Mouse (Mus musculus): Measurements from ENCODE around the gene Mia3. TPM values are rescaled to one million over a fixed set of nuclear protein-coding genes. Genes with fewer than 3 reads are reported as not detected.
"Not testable (repeated sequence)": the region's sequence is repeated elsewhere in the genome, so short reads cannot be mapped to it uniquely, and the experiment has no call there.

The Mia3 gene
- 107 and 110 TPM in 2 replicates for polyA plus RNA-seq (2014; fragmentation: Nextera tagmentation; extraction: Ambion mirVana)

- peak; percentile 99 for ATAC-seq (ENCODE audit: insufficient read depth, low FRiP score, low TSS enrichment)
- 0 out of 2 replicates have a peak, but pooled peaks cover 3% of the 10 kb centered on the region for H3K4me1 ChIP-seq (ENCODE audit: control insufficient read depth, insufficient read depth, low read length)
- DNase-seq (ENCODE audit: low spot score): peak; percentile 91
- H3K4me2 ChIP-seq (ENCODE audit: low read depth): peak within 1 kb of the TSS; percentile 67
- peak within 1 kb of the TSS; percentile 88 for H3K9ac ChIP-seq (ENCODE audit: low read length)
- WGBS: under 1% methylated on average over 44 of the region's 51 CpGs
- no peaks in the 10 kb centered on the region for H3K27me3 ChIP-seq (ENCODE audit: control insufficient read depth, insufficient read depth, low read length)
- 0 out of 2 replicates have a peak, but pooled peaks cover 1% of the 10 kb centered on the region for H3K36me3 ChIP-seq (ENCODE audit: control insufficient read depth, insufficient read depth, low read length)
- H3K4me3 ChIP-seq (ENCODE audit: low read depth, low read length): peak within 1 kb of the TSS; percentile 58
- no peaks in the 10 kb centered on the region for H3K9me3 ChIP-seq (ENCODE audit: control insufficient read depth, low read length)
- peak within 1 kb of the TSS; percentile 49; the same call in 1 of the 2 replicates for H3K27ac ChIP-seq (ENCODE audit: low read depth, low read length)
These were observed at the start of gene Mia3 for GRCm38 (mm10) chr1:183369427-183370014. Gene Mia3 (minus strand): TSS chr1:183369553.

DNA sequence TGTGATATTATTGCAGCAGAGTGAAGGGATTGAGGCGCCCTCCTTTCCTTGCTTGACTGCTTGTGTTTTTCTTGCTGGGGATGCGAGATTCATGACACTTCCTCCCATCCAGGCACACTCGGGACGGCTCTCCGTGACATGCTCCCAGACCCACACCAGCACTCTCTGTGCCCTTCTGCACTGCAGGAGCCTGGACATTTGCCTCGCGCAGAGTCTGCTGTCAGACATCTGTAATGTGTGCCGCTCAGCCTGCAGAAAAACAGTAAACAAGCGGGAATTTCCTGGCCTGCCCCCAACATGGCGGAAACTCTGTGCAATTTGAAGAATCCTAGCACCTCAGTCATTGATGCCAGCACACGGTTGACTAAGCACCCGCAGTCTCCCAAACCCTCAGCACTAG lies 48.5 kb upstream of the Mia3 start, which contains the start of gene Hhipl2:
Gene Hhipl2 (plus strand): TSS at position 343 of the 400 bp plus-strand sequence.
- Histone ChIP-seq H3K4me2 (ENCODE audit: low read depth) (no peak within 1 kb of the TSS), H3K9me3 (ENCODE audit: control insufficient read depth, low read length) (no peaks in the 10 kb centered on the region), H3K4me1 (ENCODE audit: control insufficient read depth, insufficient read depth, low read length) (no peaks in the 10 kb centered on the region), H3K4me3 (ENCODE audit: low read depth, low read length) (no peak within 1 kb of the TSS), H3K36me3 (ENCODE audit: control insufficient read depth, insufficient read depth, low read length) (no peaks in the 10 kb centered on the region), H3K27me3 (ENCODE audit: control insufficient read depth, insufficient read depth, low read length) (no peaks in the 10 kb centered on the region), H3K9ac (ENCODE audit: low read length) (no peak within 1 kb of the TSS), H3K27ac (ENCODE audit: low read depth, low read length) (no peak within 1 kb of the TSS)
- no peak for DNase-seq (ENCODE audit: low spot score)
- WGBS: 81% methylated on average over 12 of the region's 12 CpGs
- no peak for ATAC-seq (ENCODE audit: insufficient read depth, low FRiP score, low TSS enrichment)

GRCm38 (mm10) chr1:183414081-183414727 lies 44.9 kb upstream of the Mia3 start:
- H3K9me3 ChIP-seq (ENCODE audit: control insufficient read depth, low read length): no peaks in the 10 kb centered on the region
- no peak overlapping the region for H3K9ac ChIP-seq (ENCODE audit: low read length)
- DNase-seq (ENCODE audit: low spot score) (no peak), ATAC-seq (ENCODE audit: insufficient read depth, low FRiP score, low TSS enrichment) (no peak)
- no peak overlapping the region for H3K4me2 ChIP-seq (ENCODE audit: low read depth)
- H3K27ac ChIP-seq (ENCODE audit: low read depth, low read length): no peak overlapping the region
- no peak overlapping the region for H3K4me3 ChIP-seq (ENCODE audit: low read depth, low read length)
- H3K36me3 ChIP-seq (ENCODE audit: control insufficient read depth, insufficient read depth, low read length): peaks cover 4% of the 10 kb centered on the region; the same call in 1 of the 2 replicates
- H3K27me3 ChIP-seq (ENCODE audit: control insufficient read depth, insufficient read depth, low read length): no peaks in the 10 kb centered on the region
- 96% methylated on average over 15 of the region's 15 CpGs for WGBS
- H3K4me1 ChIP-seq (ENCODE audit: control insufficient read depth, insufficient read depth, low read length): no peaks in the 10 kb centered on the region

DNA sequence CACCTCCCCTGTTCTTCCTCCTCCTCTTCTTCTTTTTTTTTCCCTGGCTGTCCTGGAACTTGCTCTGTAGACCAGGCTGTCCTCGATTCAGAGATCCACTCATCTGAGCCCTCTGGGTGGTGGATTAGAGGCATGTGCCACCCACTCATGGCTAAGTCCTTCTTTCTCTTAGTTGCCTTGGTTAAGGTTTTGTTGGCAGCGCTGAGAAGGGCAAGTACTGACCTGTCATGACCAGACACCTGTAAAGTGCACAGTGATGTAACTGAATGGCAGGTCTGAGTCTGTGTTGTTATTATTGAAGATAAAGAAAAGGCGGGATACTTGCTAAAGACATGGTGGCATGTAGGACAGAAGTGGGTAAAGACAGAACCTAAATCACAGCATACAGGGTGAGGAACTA lies 34.0 kb upstream of the Mia3 start:
- no peak overlapping the region for H3K27ac ChIP-seq (ENCODE audit: low read depth, low read length)
- DNase-seq (ENCODE audit: low spot score): no peak
- WGBS: 94% methylated on average over 3 of the region's 3 CpGs
- no peaks in the 10 kb centered on the region for H3K4me1 ChIP-seq (ENCODE audit: control insufficient read depth, insufficient read depth, low read length)
- ATAC-seq (ENCODE audit: insufficient read depth, low FRiP score, low TSS enrichment): no peak
- H3K9me3 ChIP-seq (ENCODE audit: control insufficient read depth, low read length): no peaks in the 10 kb centered on the region
- H3K27me3 ChIP-seq (ENCODE audit: control insufficient read depth, insufficient read depth, low read length): no peaks in the 10 kb centered on the region
- no peak overlapping the region for H3K9ac ChIP-seq (ENCODE audit: low read length)
- no peak overlapping the region for H3K4me2 ChIP-seq (ENCODE audit: low read depth)
- H3K36me3 ChIP-seq (ENCODE audit: control insufficient read depth, insufficient read depth, low read length): peaks cover 16% of the 10 kb centered on the region
- H3K4me3 ChIP-seq (ENCODE audit: low read depth, low read length): no peak overlapping the region

GRCm38 (mm10) chr1:183388426-183389406 lies 19.4 kb upstream of the Mia3 start, which contains the start of gene Taf1a:
Gene Taf1a (plus strand): TSS chr1:183388981.
- peak within 1 kb of the TSS; percentile 52 for H3K4me3 ChIP-seq (ENCODE audit: low read depth, low read length)
- H3K9me3 ChIP-seq (ENCODE audit: control insufficient read depth, low read length): no peaks in the 10 kb centered on the region
- H3K27me3 ChIP-seq (ENCODE audit: control insufficient read depth, insufficient read depth, low read length): no peaks in the 10 kb centered on the region
- H3K9ac ChIP-seq (ENCODE audit: low read length): peak within 1 kb of the TSS; percentile 9; the same call in 1 of the 2 replicates
- no peaks in the 10 kb centered on the region for H3K36me3 ChIP-seq (ENCODE audit: control insufficient read depth, insufficient read depth, low read length)
- peak; percentile 100 for ATAC-seq (ENCODE audit: insufficient read depth, low FRiP score, low TSS enrichment)
- WGBS: 6% methylated on average over 44 of the region's 44 CpGs
- H3K4me1 ChIP-seq (ENCODE audit: control insufficient read depth, insufficient read depth, low read length): peaks cover 4% of the 10 kb centered on the region; the same call in 1 of the 2 replicates
- no peak within 1 kb of the TSS for H3K27ac ChIP-seq (ENCODE audit: low read depth, low read length)
- peak within 1 kb of the TSS; percentile 62 for H3K4me2 ChIP-seq (ENCODE audit: low read depth)
- DNase-seq (ENCODE audit: low spot score): peak; percentile 93

- not testable (repeated sequence) for H3K9me3 ChIP-seq (ENCODE audit: control insufficient read depth, low read length); ATAC-seq (ENCODE audit: insufficient read depth, low FRiP score, low TSS enrichment); H3K27ac ChIP-seq (ENCODE audit: low read depth, low read length); H3K9ac ChIP-seq (ENCODE audit: low read length); H3K4me2 ChIP-seq (ENCODE audit: low read depth); H3K36me3 ChIP-seq (ENCODE audit: control insufficient read depth, insufficient read depth, low read length); H3K4me1 ChIP-seq (ENCODE audit: control insufficient read depth, insufficient read depth, low read length); DNase-seq (ENCODE audit: low spot score); H3K27me3 ChIP-seq (ENCODE audit: control insufficient read depth, insufficient read depth, low read length); H3K4me3 ChIP-seq (ENCODE audit: low read depth, low read length)
- WGBS: 99% methylated on average over 3 of the region's 3 CpGs
These were observed 18.1 kb upstream of the Mia3 start for GRCm38 (mm10) chr1:183387421-183387820.

GRCm38 (mm10) chr1:183382621-183383020 lies 13.3 kb upstream of the Mia3 start:
- no peak overlapping the region for H3K4me2 ChIP-seq (ENCODE audit: low read depth)
- no peaks in the 10 kb centered on the region for H3K4me1 ChIP-seq (ENCODE audit: control insufficient read depth, insufficient read depth, low read length)
- H3K27ac ChIP-seq (ENCODE audit: low read depth, low read length): no peak overlapping the region
- no peak overlapping the region for H3K9ac ChIP-seq (ENCODE audit: low read length)
- no peaks in the 10 kb centered on the region for H3K36me3 ChIP-seq (ENCODE audit: control insufficient read depth, insufficient read depth, low read length)
- no peaks in the 10 kb centered on the region for H3K27me3 ChIP-seq (ENCODE audit: control insufficient read depth, insufficient read depth, low read length)
- DNase-seq (ENCODE audit: low spot score) (no peak), ATAC-seq (ENCODE audit: insufficient read depth, low FRiP score, low TSS enrichment) (no peak)
- H3K9me3 ChIP-seq (ENCODE audit: control insufficient read depth, low read length): no peaks in the 10 kb centered on the region
- WGBS: 82% methylated on average over 2 of the region's 2 CpGs
- H3K4me3 ChIP-seq (ENCODE audit: low read depth, low read length): no peak overlapping the region

DNA sequence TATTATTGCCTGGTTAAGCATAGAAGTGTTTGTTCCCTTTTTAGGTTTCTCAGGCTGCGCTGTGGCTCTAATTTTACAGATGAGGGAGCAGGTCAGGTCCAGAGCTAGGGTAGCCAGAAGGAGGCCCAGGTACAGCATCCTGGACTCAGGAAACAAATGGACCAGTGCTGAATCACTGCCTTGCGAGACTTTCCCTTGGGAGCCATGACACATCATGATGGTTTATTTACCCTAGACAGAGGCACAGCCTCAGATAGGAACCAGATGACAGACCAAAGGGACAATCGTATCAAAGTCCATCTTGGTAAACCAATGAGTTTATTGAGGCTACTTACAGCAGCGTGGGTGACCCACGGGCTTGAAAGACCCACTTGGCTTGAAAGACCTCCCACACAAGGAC lies 12.5 kb upstream of the Mia3 start:
- 82% methylated on average over 5 of the region's 5 CpGs for WGBS
- DNase-seq (ENCODE audit: low spot score) (no peak), ATAC-seq (ENCODE audit: insufficient read depth, low FRiP score, low TSS enrichment) (no peak)
- no peak overlapping the region for H3K4me3 ChIP-seq (ENCODE audit: low read depth, low read length)
- no peak overlapping the region for H3K9ac ChIP-seq (ENCODE audit: low read length)
- no peaks in the 10 kb centered on the region for H3K36me3 ChIP-seq (ENCODE audit: control insufficient read depth, insufficient read depth, low read length)
- H3K9me3 ChIP-seq (ENCODE audit: control insufficient read depth, low read length): no peaks in the 10 kb centered on the region
- H3K27me3 ChIP-seq (ENCODE audit: control insufficient read depth, insufficient read depth, low read length): no peaks in the 10 kb centered on the region
- no peak overlapping the region for H3K27ac ChIP-seq (ENCODE audit: low read depth, low read length)
- H3K4me1 ChIP-seq (ENCODE audit: control insufficient read depth, insufficient read depth, low read length): no peaks in the 10 kb centered on the region
- H3K4me2 ChIP-seq (ENCODE audit: low read depth): no peak overlapping the region

Data from neural tube, embryonic 11.5 days (tissue).